Mouse (Mus musculus) forebrain, embryonic 15.5 days (tissue): ENCODE measurements around the gene Clpsl2. TPM values are rescaled to one million over a fixed set of nuclear protein-coding genes. Genes with fewer than 3 reads are reported as not detected.

ENCODE experiments used
- ATAC-seq: fragments of 200-750 bp; cut with Nextera tagmentation; replicated peaks from 2 replicates; pipeline ENCODE4 v1.8.0; 2017; ENCODE audit warnings: mild to moderate bottlenecking, moderate TSS enrichment, moderate library complexity
- H3K27ac ChIP-seq: fragments of 300-500 bp; sonication (generic); replicated peaks from 2 replicates; pipeline ENCODE4 v1.5.1; 2015; ENCODE audit warnings: mild to moderate bottlenecking, inconsistent platforms
- H3K27me3 ChIP-seq: fragments of 300-500 bp; sonication (generic); 2 replicates; pipeline ENCODE4 v1.6.1; 2015; ENCODE audit warnings: inconsistent platforms
- H3K36me3 ChIP-seq: fragments of 300-500 bp; sonication (generic); 2 replicates; pipeline ENCODE4 v1.6.1; 2015; ENCODE audit warnings: mild to moderate bottlenecking, inconsistent platforms
- H3K4me1 ChIP-seq: fragments of 300-500 bp; sonication (generic); 2 replicates; pipeline ENCODE4 v1.6.1; 2015; ENCODE audit warnings: inconsistent platforms
- H3K4me2 ChIP-seq: fragments of 300-500 bp; sonication (generic); replicated peaks from 2 replicates; pipeline ENCODE4 v1.6.1; 2015; ENCODE audit warnings: mild to moderate bottlenecking, inconsistent platforms
- H3K4me3 ChIP-seq: fragments of 300-500 bp; sonication (generic); 2 replicates; pipeline ENCODE4 v1.5.1; 2015; ENCODE audit warnings: mild to moderate bottlenecking, inconsistent platforms
- H3K9ac ChIP-seq: fragments of 300-500 bp; sonication (generic); replicated peaks from 2 replicates; pipeline ENCODE4 v1.6.1; 2015; ENCODE audit warnings: mild to moderate bottlenecking, inconsistent platforms
- H3K9me3 ChIP-seq: fragments of 300-500 bp; sonication (generic); 2 replicates; pipeline ENCODE4 v1.6.1; 2016; ENCODE audit warnings: inconsistent platforms
- WGBS: fragments of 180-500 bp; shearing (Covaris S2); methylation state at CpG from one replicate; pipeline ENCODE4 v1.1.7; 2015; ENCODE audit warnings: mixed read lengths; 5-methylcytosine and 5-hydroxymethylcytosine counted together
- polyA plus RNA-seq: library from polyadenylated mRNA; unstranded; fragments of >200 nt; fragmentation: Nextera tagmentation; extraction: Ambion mirVana; gene quantifications from 2 replicates; pipeline ENCODE4 v1.2.1, GENCODE M21; 2015

Gene Clpsl2
- polyA plus RNA-seq, 1 experiment from 2014 or later, result not detected

GRCm38 (mm10) chr17:28522623-28523354 is 26.4 kb upstream of the Clpsl2 start:
- peak; percentile 87 for ATAC-seq
- WGBS, result under 1% methylated on average over 54 of the region's 66 CpGs
- Histone ChIP-seq H3K4me3 (peak overlapping the region; percentile 72), H3K36me3 (no peaks in the 10 kb centered on the region), H3K9ac (peak overlapping the region; percentile 79), H3K9me3 (no peaks in the 10 kb centered on the region), H3K27me3 (no peaks in the 10 kb centered on the region), H3K4me2 (peak overlapping the region; percentile 71), H3K27ac (peak overlapping the region; percentile 91), H3K4me1 (peaks cover 23% of the 10 kb centered on the region)

GRCm38 (mm10) chr17:28523355-28524008 is 25.7 kb upstream of the Clpsl2 start:
- Histone ChIP-seq H3K4me3 (peak overlapping the region; percentile 72), H3K9ac (peak overlapping the region; percentile 79), H3K27ac (peak overlapping the region; percentile 91), H3K36me3 (no peaks in the 10 kb centered on the region), H3K4me2 (peak overlapping the region; percentile 71), H3K27me3 (no peaks in the 10 kb centered on the region), H3K4me1 (peaks cover 17% of the 10 kb centered on the region), H3K9me3 (no peaks in the 10 kb centered on the region)
- no peak for ATAC-seq
- WGBS, result 8% methylated on average over 28 of the region's 28 CpGs

GRCm38 (mm10) chr17:28524009-28524695 is 25.1 kb upstream of the Clpsl2 start:
- 87% methylated on average over 23 of the region's 23 CpGs for WGBS
- H3K27ac ChIP-seq, result no peak overlapping the region
- H3K9ac ChIP-seq, result no peak overlapping the region
- H3K4me2 ChIP-seq, result no peak overlapping the region
- no peak for ATAC-seq
- H3K4me1 ChIP-seq, result peaks cover 14% of the 10 kb centered on the region
- no peaks in the 10 kb centered on the region for H3K9me3 ChIP-seq
- no peaks in the 10 kb centered on the region for H3K27me3 ChIP-seq
- no peak overlapping the region; the same call in 1 of the 2 replicates for H3K4me3 ChIP-seq
- H3K36me3 ChIP-seq, result no peaks in the 10 kb centered on the region

GRCm38 (mm10) chr17:28524831-28525430 is 24.3 kb upstream of the Clpsl2 start:
- Histone ChIP-seq H3K27me3 (no peaks in the 10 kb centered on the region), H3K9me3 (no peaks in the 10 kb centered on the region), H3K36me3 (no peaks in the 10 kb centered on the region), H3K9ac (no peak overlapping the region), H3K27ac (no peak overlapping the region), H3K4me3 (no peak overlapping the region), H3K4me1 (peaks cover 14% of the 10 kb centered on the region), H3K4me2 (no peak overlapping the region)
- no peak for ATAC-seq
- WGBS, result 74% methylated on average over 4 of the region's 4 CpGs

GRCm38 (mm10) chr17:28527184-28528042 is 21.8 kb upstream of the Clpsl2 start:
- no peak for ATAC-seq
- Histone ChIP-seq H3K27ac (no peak overlapping the region), H3K4me3 (no peak overlapping the region), H3K4me1 (peaks cover 9% of the 10 kb centered on the region), H3K9me3 (no peaks in the 10 kb centered on the region), H3K9ac (no peak overlapping the region), H3K27me3 (0 out of 2 replicates have a peak, but pooled peaks cover 3% of the 10 kb centered on the region), H3K36me3 (no peaks in the 10 kb centered on the region), H3K4me2 (no peak overlapping the region)
- WGBS, result 52% methylated on average over 12 of the region's 12 CpGs

- ATAC-seq, result 0 out of 2 replicates have a peak, but pooled peaks have one; percentile 57
- Histone ChIP-seq H3K27me3 (0 out of 2 replicates have a peak, but pooled peaks cover 3% of the 10 kb centered on the region), H3K4me2 (no peak overlapping the region), H3K4me1 (peaks cover 8% of the 10 kb centered on the region), H3K4me3 (no peak overlapping the region), H3K9ac (no peak overlapping the region), H3K27ac (no peak overlapping the region), H3K36me3 (no peaks in the 10 kb centered on the region), H3K9me3 (no peaks in the 10 kb centered on the region)
- 2% methylated on average over 6 of the region's 6 CpGs for WGBS
Measured at GRCm38 (mm10) chr17:28528043-28528351, 21.2 kb upstream of the Clpsl2 start.

- Histone ChIP-seq H3K9ac (no peak overlapping the region), H3K27ac (no peak overlapping the region), H3K4me1 (peaks cover 4% of the 10 kb centered on the region; the same call in 1 of the 2 replicates), H3K4me3 (no peak overlapping the region), H3K4me2 (no peak overlapping the region), H3K9me3 (no peaks in the 10 kb centered on the region), H3K36me3 (no peaks in the 10 kb centered on the region), H3K27me3 (0 out of 2 replicates have a peak, but pooled peaks cover 3% of the 10 kb centered on the region)
- no peak for ATAC-seq
- WGBS, result 78% methylated on average over 4 of the region's 4 CpGs
Measured at GRCm38 (mm10) chr17:28529116-28529515, 20.1 kb upstream of the Clpsl2 start.

- H3K27me3 ChIP-seq, result 0 out of 2 replicates have a peak, but pooled peaks cover 3% of the 10 kb centered on the region
- no peaks in the 10 kb centered on the region for H3K36me3 ChIP-seq
- H3K4me2 ChIP-seq, result no peak within 1 kb of the TSS
- H3K27ac ChIP-seq, result no peak within 1 kb of the TSS
- H3K9ac ChIP-seq, result no peak within 1 kb of the TSS
- WGBS, result 89% methylated on average over 6 of the region's 6 CpGs
- ATAC-seq, result no peak
- peaks cover 4% of the 10 kb centered on the region; the same call in 1 of the 2 replicates for H3K4me1 ChIP-seq
- H3K9me3 ChIP-seq, result no peaks in the 10 kb centered on the region
- no peak within 1 kb of the TSS for H3K4me3 ChIP-seq
Measured at GRCm38 (mm10) chr17:28530506-28530905, 18.7 kb upstream of the Clpsl2 start, which contains the start of gene Armc12. Gene Armc12, plus strand, starts transcription at chr17:28530806.

- Histone ChIP-seq H3K36me3 (no peaks in the 10 kb centered on the region), H3K4me1 (peaks cover 4% of the 10 kb centered on the region; the same call in 1 of the 2 replicates), H3K4me2 (peak overlapping the region; percentile 11; the same call in 1 of the 2 replicates), H3K27me3 (0 out of 2 replicates have a peak, but pooled peaks cover 3% of the 10 kb centered on the region), H3K4me3 (no peak overlapping the region), H3K9ac (no peak overlapping the region), H3K27ac (no peak overlapping the region), H3K9me3 (no peaks in the 10 kb centered on the region)
- 18% methylated on average over 18 of the region's 18 CpGs for WGBS
- ATAC-seq, result no peak
Measured at GRCm38 (mm10) chr17:28531946-28532345, 17.3 kb upstream of the Clpsl2 start.

- H3K4me2 ChIP-seq, result no peak overlapping the region
- no peak overlapping the region for H3K4me3 ChIP-seq
- no peak overlapping the region for H3K9ac ChIP-seq
- 89% methylated on average over 7 of the region's 7 CpGs for WGBS
- ATAC-seq, result no peak
- peaks cover 3% of the 10 kb centered on the region; the same call in 1 of the 2 replicates for H3K4me1 ChIP-seq
- no peaks in the 10 kb centered on the region for H3K36me3 ChIP-seq
- 0 out of 2 replicates have a peak, but pooled peaks cover 3% of the 10 kb centered on the region for H3K27me3 ChIP-seq
- H3K9me3 ChIP-seq, result no peaks in the 10 kb centered on the region
- no peak overlapping the region for H3K27ac ChIP-seq
Measured at GRCm38 (mm10) chr17:28532557-28532956, 16.7 kb upstream of the Clpsl2 start.

- WGBS, result 90% methylated on average over 13 of the region's 13 CpGs
- ATAC-seq, result no peak
Measured at GRCm38 (mm10) chr17:28533327-28533726, 15.9 kb upstream of the Clpsl2 start.

More at GRCm38 (mm10) chr17:28533327-28533726, 15.9 kb upstream of the Clpsl2 start:
- Histone ChIP-seq H3K4me3 (no peak overlapping the region), H3K9ac (no peak overlapping the region), H3K4me1 (no peaks in the 10 kb centered on the region), H3K36me3 (no peaks in the 10 kb centered on the region), H3K4me2 (no peak overlapping the region), H3K27ac (no peak overlapping the region), H3K9me3 (no peaks in the 10 kb centered on the region), H3K27me3 (0 out of 2 replicates have a peak, but pooled peaks cover 3% of the 10 kb centered on the region)
